Mouse (Mus musculus) MEL (cell line): Measurements from ENCODE around the gene Shisa9. TPM values are rescaled to one million over a fixed set of nuclear protein-coding genes. Genes with fewer than 3 reads are reported as not detected.

Experiments
- DNase-seq: peaks from one replicate; pipeline ENCODE4 v3.0.0; 2011; ENCODE audit warnings: low read depth, low spot score
- H3K27ac ChIP-seq: 2 replicates; pipeline ENCODE4 v1.5.1; 2012; ENCODE audit warnings: low read depth, mild to moderate bottlenecking, control low read depth, low read length, moderate library complexity; ENCODE audit not compliant: control insufficient read depth
- H3K27me3 ChIP-seq, 2 experiments: fragments of 150-350 bp in 1 of 2; sonication (generic) in 1 of 2; 2 replicates each; pipeline ENCODE4 v1.6.1; 2012; ENCODE audit warnings: low read length in 2 of 2, mild to moderate bottlenecking in 2 of 2, improper control_type of control experiment in 1 of 2, moderate library complexity in 1 of 2; ENCODE audit not compliant: insufficient read depth in 2 of 2, control insufficient read depth in 1 of 2
- H3K36me3 ChIP-seq, 2 experiments: 2 replicates each; pipeline ENCODE4 v1.6.1; 2012 to 2014; ENCODE audit warnings: low read length in 2 of 2, improper control_type of control experiment in 1 of 2, inconsistent platforms in 1 of 2, mild to moderate bottlenecking in 1 of 2; ENCODE audit not compliant: insufficient read depth in 2 of 2, control insufficient read depth in 1 of 2
- H3K4me1 ChIP-seq, 2 experiments: fragments of 150-350 bp in 1 of 2; sonication (generic) in 1 of 2; 2 replicates each; pipeline ENCODE4 v1.6.1; 2012; ENCODE audit warnings: low read length in 2 of 2, improper control_type of control experiment in 1 of 2, mild to moderate bottlenecking in 1 of 2; ENCODE audit not compliant: insufficient read depth in 2 of 2, control insufficient read depth in 1 of 2
- H3K4me3 ChIP-seq, 2 experiments: fragments of 150-350 bp in 1 of 2; sonication (generic) in 1 of 2; 2 replicates each; pipeline ENCODE4 v1.5.1; 2012; ENCODE audit warnings: low read depth in 2 of 2, low read length in 2 of 2, mild to moderate bottlenecking in 2 of 2, moderate library complexity in 2 of 2, control low read depth in 1 of 2, improper control_type of control experiment in 1 of 2; ENCODE audit not compliant: control insufficient read depth in 1 of 2, insufficient read depth in 1 of 2
- H3K79me2 ChIP-seq: 2 replicates; pipeline ENCODE4 v1.6.1; 2012; ENCODE audit warnings: mild to moderate bottlenecking, low read length, moderate library complexity; ENCODE audit not compliant: control insufficient read depth, poor library complexity, insufficient read depth
- H3K9ac ChIP-seq: 2 replicates; pipeline ENCODE4 v1.6.1; 2012; ENCODE audit warnings: low read depth, mild to moderate bottlenecking, control low read depth, low read length, moderate library complexity; ENCODE audit not compliant: control insufficient read depth, poor library complexity, severe bottlenecking
- H3K9me3 ChIP-seq: fragments of 150-350 bp; sonication (generic); replicated peaks from 2 replicates; pipeline ENCODE4 v1.6.1; 2012; ENCODE audit warnings: mild to moderate bottlenecking, low read length, improper control_type of control experiment, moderate library complexity; ENCODE audit not compliant: insufficient read depth
- BHLHE40 ChIP-seq: IDR thresholded peaks from 2 replicates; pipeline ENCODE4 v1.6.1; 2012; ENCODE audit warnings: low read depth, mild to moderate bottlenecking, inconsistent platforms, low read length, improper control_type of control experiment, borderline replicate concordance
- CTCF ChIP-seq, 3 experiments: IDR thresholded peaks in 2 of 3; conservative IDR thresholded peaks in 1 of 3; 2 replicates each; pipeline ENCODE4 v1.5.1; 2011 to 2012; ENCODE audit warnings: low read length in 3 of 3, low read depth in 2 of 3, mild to moderate bottlenecking in 2 of 3, improper control_type of control experiment in 1 of 3, inconsistent platforms in 1 of 3, mixed read lengths in 1 of 3, moderate library complexity in 1 of 3; ENCODE audit not compliant: control insufficient read depth in 1 of 3, insufficient read depth in 1 of 3, poor library complexity in 1 of 3, severe bottlenecking in 1 of 3
- ELF1 ChIP-seq: IDR thresholded peaks from 2 replicates; pipeline ENCODE4 v1.6.1; 2014; ENCODE audit warnings: low read depth, mild to moderate bottlenecking, inconsistent platforms, low read length, improper control_type of control experiment, moderate library complexity
- EP300 ChIP-seq, 2 experiments: IDR thresholded peaks; 2 replicates each; pipeline ENCODE4 v1.6.1; 2011; ENCODE audit warnings: improper control_type of control experiment in 2 of 2, low read length in 2 of 2, low read depth in 1 of 2, mild to moderate bottlenecking in 1 of 2
- ETS1 ChIP-seq: IDR thresholded peaks from 2 replicates; pipeline ENCODE4 v1.6.1; 2012; ENCODE audit warnings: low read depth, mild to moderate bottlenecking, inconsistent platforms, low read length, improper control_type of control experiment, moderate library complexity
- GATA1 ChIP-seq: IDR thresholded peaks from 2 replicates; pipeline ENCODE4 v1.6.1; 2011; ENCODE audit warnings: low read depth, low read length, improper control_type of control experiment
- HCFC1 ChIP-seq: IDR thresholded peaks from 2 replicates; pipeline ENCODE4 v1.6.1; 2012; ENCODE audit warnings: low read depth, mild to moderate bottlenecking, inconsistent platforms, low read length, improper control_type of control experiment, moderate library complexity
- MAZ ChIP-seq: IDR thresholded peaks from 2 replicates; pipeline ENCODE4 v1.6.1; 2012; ENCODE audit warnings: low read depth, mild to moderate bottlenecking, inconsistent platforms, low read length, improper control_type of control experiment
- MYC ChIP-seq: IDR thresholded peaks from 2 replicates; pipeline ENCODE4 v1.6.1; 2011; ENCODE audit warnings: low read depth, mild to moderate bottlenecking, low read length, improper control_type of control experiment, moderate library complexity
- NELFE ChIP-seq: IDR thresholded peaks from 2 replicates; pipeline ENCODE4 v1.6.1; 2011; ENCODE audit warnings: low read depth, low read length, improper control_type of control experiment
- NRF1 ChIP-seq: IDR thresholded peaks from 2 replicates; pipeline ENCODE4 v1.6.1; 2014; ENCODE audit warnings: low read depth, mild to moderate bottlenecking, inconsistent platforms, low read length, improper control_type of control experiment, moderate library complexity; ENCODE audit not compliant: poor library complexity, insufficient read depth, severe bottlenecking
- RAD21 ChIP-seq: IDR thresholded peaks from 2 replicates; pipeline ENCODE4 v1.6.1; 2011; ENCODE audit warnings: mild to moderate bottlenecking, low read depth, low read length, improper control_type of control experiment
- SIN3A ChIP-seq: IDR thresholded peaks from 2 replicates; pipeline ENCODE4 v1.6.1; 2012; ENCODE audit warnings: low read length, improper control_type of control experiment, inconsistent platforms
- TBP ChIP-seq: IDR thresholded peaks from 2 replicates; pipeline ENCODE4 v1.8.0; 2011; ENCODE audit warnings: low read depth, low read length, improper control_type of control experiment
- UBTF ChIP-seq: IDR thresholded peaks from 2 replicates; pipeline ENCODE4 v1.6.1; 2012; ENCODE audit warnings: low read depth, mild to moderate bottlenecking, inconsistent platforms, low read length, improper control_type of control experiment, moderate library complexity, borderline replicate concordance; ENCODE audit not compliant: insufficient read depth
- USF2 ChIP-seq, 2 experiments: IDR thresholded peaks; 2 replicates each; pipeline ENCODE4 v1.6.1; 2011 to 2012; ENCODE audit warnings: improper control_type of control experiment in 2 of 2, low read length in 2 of 2, borderline replicate concordance in 1 of 2, inconsistent platforms in 1 of 2, low read depth in 1 of 2, mild to moderate bottlenecking in 1 of 2; ENCODE audit not compliant: insufficient read depth in 1 of 2
- ZKSCAN1 ChIP-seq: IDR thresholded peaks from 2 replicates; pipeline ENCODE4 v1.6.1; 2012; ENCODE audit warnings: low read depth, mild to moderate bottlenecking, inconsistent platforms, low read length, improper control_type of control experiment, moderate library complexity
- ZMIZ1 ChIP-seq: IDR thresholded peaks from 2 replicates; pipeline ENCODE4 v1.6.1; 2012; ENCODE audit warnings: low read depth, mild to moderate bottlenecking, inconsistent platforms, low read length, improper control_type of control experiment, moderate library complexity
- polyA plus RNA-seq, 2 experiments: library from polyadenylated mRNA; stranded (reverse) in 1 of 2; unstranded in 1 of 2; fragments of >175 nt in 1 of 2; fragments of >200 nt in 1 of 2; gene quantifications; 2 replicates each; pipeline versions ENCODE4 v1.2.1 to v1.2.4; 2012; ENCODE audit warnings: low replicate concordance in 2 of 2, low read depth in 1 of 2; ENCODE audit not compliant: insufficient read length in 2 of 2, insufficient read depth in 1 of 2, missing spikeins in 1 of 2
- total RNA-seq: library from RNA; depleted of rRNA; stranded (reverse); fragments of 300-350 nt; gene quantifications from 2 replicates; pipeline ENCODE4 v1.2.3, GENCODE M21; 2012

The Shisa9 gene
- total and polyA plus RNA-seq, 3 experiments = not detected

DNA sequence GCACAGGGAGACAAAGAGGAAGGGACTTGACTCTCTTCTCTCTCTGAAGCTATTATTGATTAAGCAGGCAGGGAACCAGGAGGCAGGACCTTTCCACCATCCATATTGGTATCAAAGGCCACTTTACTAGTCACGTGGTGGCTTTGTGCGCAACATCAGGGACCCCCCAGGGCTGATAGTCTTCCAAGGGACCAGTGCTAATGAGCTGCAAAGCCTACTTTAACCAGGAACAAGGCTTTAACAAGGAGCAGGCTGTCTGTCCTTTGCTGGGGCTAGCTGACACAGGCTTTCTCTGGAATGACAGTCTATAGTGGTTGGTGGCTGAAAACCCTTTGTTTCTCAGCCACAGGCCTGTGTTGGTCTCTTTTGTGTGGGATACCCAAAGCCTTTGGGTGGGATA is 92.8 kb downstream of the Shisa9 start:
- no peaks in the 10 kb centered on the region for H3K79me2 ChIP-seq
- DNase-seq = no peak
- no peaks in the 10 kb centered on the region for H3K27me3 ChIP-seq
- H3K27ac ChIP-seq = no peak overlapping the region
- TF ChIP-seq MAZ = no peak
- TF ChIP-seq BHLHE40 = no peak
- TF ChIP-seq MYC = no peak
- TF ChIP-seq NELFE = no peak
- no peak for TF ChIP-seq USF2 (IDR thresholded peaks at IDR 0.05; ENCODE audit: borderline replicate concordance in 1 of 2, insufficient read depth in 1 of 2, low read depth in 1 of 2, low read length in 2 of 2)
- H3K9ac ChIP-seq = no peak overlapping the region
- H3K36me3 ChIP-seq = no peaks in the 10 kb centered on the region
- no peak overlapping the region for H3K4me3 ChIP-seq
- H3K4me1 ChIP-seq = no peaks in the 10 kb centered on the region
- H3K9me3 ChIP-seq = no peaks in the 10 kb centered on the region

DNA sequence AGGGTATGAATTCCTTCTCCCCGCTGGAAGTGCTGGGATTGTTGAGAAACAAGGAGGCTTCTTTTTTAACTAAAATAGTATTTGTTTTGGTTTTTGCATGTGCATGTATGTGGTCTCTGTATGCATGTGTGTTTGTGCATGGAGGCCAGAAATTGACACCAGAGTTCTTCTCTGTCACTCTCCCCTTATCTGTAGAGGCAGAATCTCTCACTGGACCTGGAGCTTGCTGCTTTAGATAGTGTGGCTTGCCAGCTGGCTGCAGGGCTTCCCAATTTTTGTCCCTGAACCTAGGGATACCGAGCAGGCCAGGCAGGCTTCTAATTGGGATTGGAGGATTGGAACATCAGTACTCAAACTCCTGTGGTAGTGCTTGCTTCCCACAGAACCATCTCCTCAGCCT is 99.2 kb downstream of the Shisa9 start:
- Histone ChIP-seq H3K9ac (no peak overlapping the region), H3K4me3 (no peak overlapping the region), H3K79me2 (no peaks in the 10 kb centered on the region), H3K4me1 (no peaks in the 10 kb centered on the region), H3K27me3 (no peaks in the 10 kb centered on the region), H3K9me3 (no peaks in the 10 kb centered on the region), H3K27ac (no peak overlapping the region), H3K36me3 (no peaks in the 10 kb centered on the region)
- no peak for DNase-seq
- TF ChIP-seq NELFE (no peak), SIN3A (no peak), ELF1 (no peak), GATA1 (no peak), ZKSCAN1 (no peak), ETS1 (no peak), CTCF (IDR thresholded peaks at IDR 0.05 in 2 of 3, conservative IDR thresholded peaks at IDR 0.05 in 1 of 3; ENCODE audit: control insufficient read depth in 1 of 3, insufficient read depth in 1 of 3, low read depth in 2 of 3, low read length in 3 of 3, poor library complexity in 1 of 3, severe bottlenecking in 1 of 3) (no peak)

DNA sequence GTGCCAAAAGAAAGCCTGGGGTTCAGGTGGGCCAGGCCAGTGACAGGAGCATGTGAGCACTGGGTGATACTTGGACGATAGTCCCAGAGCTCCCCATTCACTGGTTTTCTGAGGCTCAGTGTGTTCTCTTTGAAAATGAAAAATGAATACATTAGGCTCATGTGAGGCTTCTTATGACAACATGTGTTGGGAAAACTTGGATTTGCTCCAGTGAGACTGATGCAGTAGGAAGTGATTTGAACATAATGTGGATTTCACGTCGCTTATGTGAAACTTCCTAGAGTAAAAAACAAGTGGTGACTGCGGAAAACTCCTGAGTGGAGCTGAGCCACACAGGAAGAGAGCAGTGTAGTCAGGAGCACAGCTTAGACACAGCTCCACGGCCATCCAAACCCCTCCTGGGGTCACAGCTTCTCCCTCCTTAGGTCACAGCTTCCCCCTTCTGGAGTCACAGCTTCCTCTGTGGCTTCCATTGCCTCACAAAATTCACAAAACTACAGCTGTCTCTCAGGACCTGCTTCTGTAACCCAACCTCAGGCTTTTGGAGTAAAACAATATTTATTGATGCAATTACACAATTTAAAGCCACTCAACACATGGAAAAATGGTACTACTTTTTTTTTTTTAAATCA is 106.8 kb downstream of the Shisa9 start:
- DNase-seq = no peak

More for the DNA sequence above, 106.8 kb downstream of the Shisa9 start:
- no peak overlapping the region for H3K27ac ChIP-seq
- H3K4me1 ChIP-seq = no peaks in the 10 kb centered on the region
- TF ChIP-seq NRF1 (no peak), EP300 (IDR thresholded peaks at IDR 0.05; ENCODE audit: low read depth in 1 of 2, low read length in 2 of 2) (no peak), BHLHE40 (no peak), UBTF (no peak), TBP (no peak), ZKSCAN1 (no peak), RAD21 (no peak), ZMIZ1 (no peak), HCFC1 (no peak), CTCF (IDR thresholded peaks at IDR 0.05 in 2 of 3, conservative IDR thresholded peaks at IDR 0.05 in 1 of 3; ENCODE audit: control insufficient read depth in 1 of 3, insufficient read depth in 1 of 3, low read depth in 2 of 3, low read length in 3 of 3, poor library complexity in 1 of 3, severe bottlenecking in 1 of 3) (no peak)
- no peaks in the 10 kb centered on the region for H3K79me2 ChIP-seq
- no peaks in the 10 kb centered on the region for H3K9me3 ChIP-seq
- no peak overlapping the region for H3K4me3 ChIP-seq
- H3K27me3 ChIP-seq = no peaks in the 10 kb centered on the region
- H3K36me3 ChIP-seq = no peaks in the 10 kb centered on the region
- no peak overlapping the region for H3K9ac ChIP-seq
